Mouse (Mus musculus): ENCODE data around the gene Gm20388. TPM values are rescaled to one million over a fixed set of nuclear protein-coding genes. Genes with fewer than 3 reads are reported as not detected.

Gene Gm20388
- polyA plus RNA-seq, 1 experiment from 2014 or later: not detected

DNA sequence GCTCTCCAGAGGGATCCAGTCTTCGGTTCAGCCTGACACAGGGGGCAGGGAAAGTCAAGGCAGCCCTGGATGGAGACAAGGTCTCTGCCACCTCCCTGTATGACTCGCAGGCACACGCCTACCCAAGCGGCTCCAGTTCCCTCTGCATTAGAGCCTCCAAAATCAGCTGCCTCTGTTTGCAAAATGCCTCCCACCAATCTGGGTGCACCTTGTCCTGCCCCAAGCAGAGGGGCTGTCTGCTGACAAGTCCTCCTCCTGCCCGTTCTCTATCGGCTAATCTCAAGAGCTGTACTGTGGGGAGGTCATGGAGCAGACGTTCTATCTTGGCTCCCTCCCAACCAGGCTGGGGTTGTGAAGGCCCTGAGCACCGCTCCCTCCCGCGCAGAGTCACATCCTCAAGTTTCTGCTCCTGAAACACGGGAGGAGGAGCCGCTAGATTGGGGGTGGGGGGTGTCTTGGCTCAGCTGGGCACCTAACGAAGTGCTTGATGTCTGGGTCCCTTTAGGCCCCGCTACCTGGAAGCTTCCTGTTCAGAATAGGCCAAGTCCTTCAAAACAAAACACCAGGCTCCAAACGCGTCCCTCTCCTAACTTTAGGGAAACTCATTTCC is 2564.4 kb downstream of the Gm20388 start:
- Histone ChIP-seq H3K36me3 (peaks cover 48% of the 10 kb centered on the region), H3K9me3 (replicated peaks) (no peaks in the 10 kb centered on the region), H3K4me3 (replicated peaks) (peak overlapping the region; percentile 99), H3K4me1 (replicated peaks) (peaks cover 42% of the 10 kb centered on the region), H3K9ac (peak overlapping the region; percentile 96), H3K27me3 (no peaks in the 10 kb centered on the region), H3K4me2 (peak overlapping the region; percentile 92), H3K27ac (peak overlapping the region; percentile 84)
- peak; percentile 35 for DNase-seq
- 4% methylated on average over 16 of the region's 16 CpGs for WGBS (ENCODE audit: insufficient replicate concordance)
- ATAC-seq (ENCODE audit: low read depth): peak; percentile 49

DNA sequence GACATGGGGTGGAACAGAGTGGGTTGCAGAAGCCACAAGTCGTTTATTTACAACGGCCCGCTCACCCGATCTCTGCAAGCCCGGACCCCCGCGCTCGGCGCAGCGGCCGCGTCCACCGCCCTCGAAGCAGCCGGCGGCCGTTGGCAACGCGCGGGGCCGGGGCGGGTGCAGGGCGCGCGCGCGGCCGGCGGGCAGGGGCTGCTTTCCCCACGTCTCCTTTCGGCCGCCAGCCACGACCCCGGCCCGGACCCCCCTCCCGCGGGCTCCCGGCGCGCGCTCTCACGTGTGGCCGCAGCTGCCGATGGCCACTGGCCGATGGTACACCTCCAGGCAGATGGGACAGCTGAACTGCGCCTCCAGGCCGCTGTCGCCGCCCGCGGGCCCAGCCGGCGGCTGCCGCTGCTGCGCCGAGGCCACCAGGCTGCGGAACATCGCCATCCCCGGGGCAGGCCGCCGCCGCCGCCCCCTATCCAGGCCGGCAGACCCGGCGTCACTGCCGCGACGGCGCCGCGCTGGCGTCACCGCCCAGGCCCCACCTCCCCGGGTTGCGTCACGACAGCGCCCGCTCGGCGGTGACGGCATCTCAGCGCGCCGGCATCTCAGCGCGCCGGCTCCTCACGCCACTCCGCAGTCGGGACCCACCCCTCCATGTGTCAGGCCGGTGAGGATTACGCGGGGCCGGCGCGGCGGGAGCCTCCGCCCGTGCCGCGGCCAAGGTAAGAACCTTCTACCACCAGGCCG is 2565.1 kb downstream of the Gm20388 start, which contains the start of the genes Rnf166 and Ctu2:
TSS of gene Rnf166 (minus strand) at position 485 of the 741 bp plus-strand sequence.
TSS of gene Ctu2 (plus strand) at position 564 of the 741 bp plus-strand sequence.
- peak; percentile 89 for DNase-seq
- Histone ChIP-seq H3K4me3 (replicated peaks) (peak within 1 kb of the TSS; percentile 99), H3K27me3 (no peaks in the 10 kb centered on the region), H3K9me3 (replicated peaks) (no peaks in the 10 kb centered on the region), H3K36me3 (peaks cover 55% of the 10 kb centered on the region), H3K4me2 (peak within 1 kb of the TSS; percentile 92), H3K9ac (peak within 1 kb of the TSS; percentile 96), H3K4me1 (replicated peaks) (peaks cover 41% of the 10 kb centered on the region), H3K27ac (peak within 1 kb of the TSS; percentile 84)
- under 1% methylated on average over 99 of the region's 103 CpGs for WGBS (ENCODE audit: insufficient replicate concordance)
- ATAC-seq (ENCODE audit: low read depth): peak; percentile 84

DNA sequence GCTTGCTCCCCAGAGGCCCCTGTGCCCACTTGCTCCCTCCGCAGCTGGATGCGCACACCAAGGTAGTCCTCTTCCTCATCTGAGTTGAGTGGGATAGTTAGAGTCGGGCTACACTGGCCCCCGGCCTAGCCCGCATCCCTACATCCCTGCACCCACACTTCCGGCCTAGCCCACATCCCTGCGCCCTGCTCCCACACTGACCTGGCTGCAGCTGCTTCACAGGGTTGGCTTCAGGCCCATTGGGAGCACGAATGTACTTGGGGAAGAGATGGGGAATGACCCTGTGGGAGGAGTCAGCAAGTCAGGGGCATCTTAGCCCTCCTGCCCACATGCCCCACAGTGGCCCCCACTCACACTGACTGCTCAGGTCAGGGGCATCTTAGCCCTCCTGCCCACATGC is 2571.8 kb downstream of the Gm20388 start:
- 94% methylated on average over 8 of the region's 8 CpGs for WGBS (ENCODE audit: insufficient replicate concordance)
- peaks cover 3% of the 10 kb centered on the region; the same call in 1 of the 2 replicates for H3K4me1 ChIP-seq (replicated peaks)
- no peak overlapping the region for H3K4me3 ChIP-seq (replicated peaks)
- no peak overlapping the region for H3K9ac ChIP-seq
- H3K9me3 ChIP-seq (replicated peaks): no peaks in the 10 kb centered on the region
- H3K36me3 ChIP-seq: peaks cover 100% of the 10 kb centered on the region
- ATAC-seq (ENCODE audit: low read depth) (no peak), DNase-seq (no peak)
- H3K4me2 ChIP-seq: no peak overlapping the region
- no peak overlapping the region for H3K27ac ChIP-seq
- H3K27me3 ChIP-seq: no peaks in the 10 kb centered on the region

DNA sequence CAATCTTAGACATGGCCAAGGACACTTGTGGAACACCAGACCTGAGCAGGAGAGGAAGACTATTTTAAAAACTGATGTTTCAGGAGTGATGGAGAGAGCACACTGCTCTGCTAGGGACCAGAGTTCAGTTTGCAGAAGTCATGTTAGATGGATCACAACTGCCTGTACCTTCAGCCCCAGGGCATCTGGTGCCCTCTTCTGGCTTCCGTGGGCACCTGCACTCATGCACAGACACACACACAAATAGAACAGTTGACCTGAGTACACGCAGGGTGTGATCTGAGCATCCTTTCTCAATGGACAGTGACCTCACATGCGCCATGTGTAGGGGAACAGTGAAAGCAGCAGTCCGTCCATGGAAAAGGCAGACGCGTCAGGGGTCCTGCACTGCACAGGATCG is 2573.2 kb downstream of the Gm20388 start:
- no peaks in the 10 kb centered on the region for H3K4me1 ChIP-seq (replicated peaks)
- no peak overlapping the region for H3K9ac ChIP-seq
- no peak overlapping the region for H3K4me3 ChIP-seq (replicated peaks)
- peaks cover 100% of the 10 kb centered on the region for H3K36me3 ChIP-seq
- H3K4me2 ChIP-seq: no peak overlapping the region
- no peaks in the 10 kb centered on the region for H3K27me3 ChIP-seq
- DNase-seq: no peak
- H3K9me3 ChIP-seq (replicated peaks): no peaks in the 10 kb centered on the region
- no peak for ATAC-seq (ENCODE audit: low read depth)
- no peak overlapping the region for H3K27ac ChIP-seq
- WGBS (ENCODE audit: insufficient replicate concordance): 96% methylated on average over 7 of the region's 7 CpGs

GRCm38 (mm10) chr8:122484831-122485230 is 2574.2 kb downstream of the Gm20388 start:
- H3K36me3 ChIP-seq: peaks cover 100% of the 10 kb centered on the region
- 75% methylated on average over 12 of the region's 12 CpGs for WGBS (ENCODE audit: insufficient replicate concordance)
- no peaks in the 10 kb centered on the region for H3K27me3 ChIP-seq
- no peak overlapping the region for H3K4me3 ChIP-seq (replicated peaks)
- no peaks in the 10 kb centered on the region for H3K4me1 ChIP-seq (replicated peaks)
- H3K4me2 ChIP-seq: no peak overlapping the region
- no peak for DNase-seq
- no peak for ATAC-seq (ENCODE audit: low read depth)
- no peak overlapping the region for H3K9ac ChIP-seq
- no peak overlapping the region for H3K27ac ChIP-seq
- H3K9me3 ChIP-seq (replicated peaks): no peaks in the 10 kb centered on the region

DNA sequence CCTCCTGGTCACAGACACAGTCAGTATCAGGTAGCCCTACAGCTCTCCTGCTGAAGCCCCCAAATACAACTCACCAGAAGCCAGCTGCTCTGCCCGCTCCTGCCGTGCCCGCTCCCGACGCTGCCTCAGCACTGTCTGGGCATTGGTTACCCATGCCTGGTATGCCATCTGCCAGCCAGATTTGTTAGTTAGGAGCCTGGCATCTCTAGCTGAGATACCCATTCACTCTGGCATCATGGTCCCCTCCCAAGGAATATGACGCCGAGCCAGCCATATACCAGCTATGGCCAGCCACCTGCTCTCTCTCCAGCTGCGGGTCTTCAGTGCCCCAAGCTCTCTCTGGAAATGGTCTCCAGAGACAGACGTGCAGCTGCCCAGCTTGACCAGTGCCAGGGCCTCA is 2577.7 kb downstream of the Gm20388 start:
- peaks cover 99% of the 10 kb centered on the region for H3K36me3 ChIP-seq
- H3K4me1 ChIP-seq (replicated peaks): no peaks in the 10 kb centered on the region
- H3K4me2 ChIP-seq: no peak overlapping the region
- no peaks in the 10 kb centered on the region for H3K27me3 ChIP-seq
- H3K9me3 ChIP-seq (replicated peaks): no peaks in the 10 kb centered on the region
- WGBS (ENCODE audit: insufficient replicate concordance): 95% methylated on average over 9 of the region's 9 CpGs
- no peak overlapping the region for H3K4me3 ChIP-seq (replicated peaks)
- H3K27ac ChIP-seq: no peak overlapping the region
- ATAC-seq (ENCODE audit: low read depth) (no peak), DNase-seq (no peak)
- no peak overlapping the region for H3K9ac ChIP-seq

GRCm38 (mm10) chr8:122497016-122497734 is 2586.5 kb downstream of the Gm20388 start:
- H3K4me1 ChIP-seq (replicated peaks): peaks cover 4% of the 10 kb centered on the region; the same call in 1 of the 2 replicates
- peak overlapping the region; percentile 34; the same call in 1 of the 2 replicates for H3K27ac ChIP-seq
- no peak overlapping the region for H3K4me2 ChIP-seq
- DNase-seq: no peak
- no peaks in the 10 kb centered on the region for H3K9me3 ChIP-seq (replicated peaks)
- WGBS (ENCODE audit: insufficient replicate concordance): 83% methylated on average over 12 of the region's 12 CpGs
- ATAC-seq (ENCODE audit: low read depth): no peak
- no peak overlapping the region for H3K4me3 ChIP-seq (replicated peaks)
- H3K27me3 ChIP-seq: no peaks in the 10 kb centered on the region
- H3K9ac ChIP-seq: no peak overlapping the region
- peaks cover 99% of the 10 kb centered on the region for H3K36me3 ChIP-seq

- H3K4me1 ChIP-seq (replicated peaks): peaks cover 4% of the 10 kb centered on the region; the same call in 1 of the 2 replicates
- no peak overlapping the region for H3K4me3 ChIP-seq (replicated peaks)
- H3K4me2 ChIP-seq: no peak overlapping the region
- H3K27ac ChIP-seq: peak overlapping the region; percentile 34; the same call in 1 of the 2 replicates
- DNase-seq (no peak), ATAC-seq (ENCODE audit: low read depth) (no peak)
- no peaks in the 10 kb centered on the region for H3K9me3 ChIP-seq (replicated peaks)
- H3K9ac ChIP-seq: no peak overlapping the region
- H3K36me3 ChIP-seq: peaks cover 99% of the 10 kb centered on the region
- WGBS (ENCODE audit: insufficient replicate concordance): 77% methylated on average over 17 of the region's 17 CpGs
- no peaks in the 10 kb centered on the region for H3K27me3 ChIP-seq
Observed at GRCm38 (mm10) chr8:122497912-122498311, 2587.3 kb downstream of the Gm20388 start.

DNA sequence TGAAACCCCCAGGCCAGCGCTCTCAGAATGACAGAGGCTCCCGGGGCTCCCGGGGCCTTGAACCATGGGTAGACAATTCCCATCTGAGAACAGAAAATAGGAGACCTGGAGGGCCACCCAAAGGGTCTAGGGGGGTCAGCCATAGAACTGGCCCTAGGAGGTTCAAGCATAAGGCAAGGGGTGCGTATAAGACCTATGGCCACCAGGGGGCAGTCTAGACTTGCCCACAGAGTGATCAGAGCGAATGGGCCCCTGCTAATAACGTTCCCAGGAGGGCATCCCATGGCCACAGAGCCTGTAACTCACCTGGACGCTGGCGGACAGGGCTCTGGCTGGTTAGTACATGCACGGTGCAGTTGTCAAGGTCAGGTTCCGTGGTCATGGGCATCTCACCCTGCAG is 2590.2 kb downstream of the Gm20388 start:
- ATAC-seq (ENCODE audit: low read depth): peak; percentile 58
- Histone ChIP-seq H3K9me3 (replicated peaks) (no peaks in the 10 kb centered on the region), H3K4me2 (no peak overlapping the region), H3K36me3 (peaks cover 98% of the 10 kb centered on the region), H3K4me3 (replicated peaks) (no peak overlapping the region), H3K27me3 (no peaks in the 10 kb centered on the region), H3K4me1 (replicated peaks) (peaks cover 4% of the 10 kb centered on the region; the same call in 1 of the 2 replicates), H3K27ac (no peak overlapping the region), H3K9ac (no peak overlapping the region)
- WGBS (ENCODE audit: insufficient replicate concordance): 43% methylated on average over 10 of the region's 10 CpGs
- DNase-seq: peak; percentile 67

DNA sequence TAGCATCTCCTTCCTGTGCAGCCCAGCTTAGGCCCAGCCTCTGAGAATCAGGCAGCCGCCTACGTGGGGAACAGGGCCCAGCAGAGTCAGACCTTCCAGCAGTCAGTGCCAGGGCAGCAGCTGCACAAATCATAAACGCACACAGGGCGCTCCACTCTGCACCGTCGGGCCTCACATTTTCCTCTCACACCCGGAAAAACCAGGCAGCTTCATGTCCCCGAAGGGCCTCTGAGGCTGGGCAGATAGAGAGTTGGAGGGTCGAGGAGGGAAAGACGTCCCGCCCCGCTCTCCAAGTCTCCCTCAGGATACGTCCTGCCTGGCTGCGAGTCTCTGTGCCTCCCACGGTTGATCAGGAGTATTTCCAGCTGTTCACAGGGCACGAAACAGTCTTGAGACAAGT is 2600.9 kb downstream of the Gm20388 start:
- peaks cover 58% of the 10 kb centered on the region for H3K4me1 ChIP-seq (replicated peaks)
- H3K9ac ChIP-seq: no peak overlapping the region
- DNase-seq (no peak), ATAC-seq (ENCODE audit: low read depth) (no peak)
- WGBS (ENCODE audit: insufficient replicate concordance): 84% methylated on average over 16 of the region's 16 CpGs
- H3K4me2 ChIP-seq: no peak overlapping the region
- H3K4me3 ChIP-seq (replicated peaks): no peak overlapping the region
- H3K27me3 ChIP-seq: no peaks in the 10 kb centered on the region
- no peak overlapping the region for H3K27ac ChIP-seq
- no peaks in the 10 kb centered on the region for H3K9me3 ChIP-seq (replicated peaks)
- H3K36me3 ChIP-seq: peaks cover 93% of the 10 kb centered on the region

DNA sequence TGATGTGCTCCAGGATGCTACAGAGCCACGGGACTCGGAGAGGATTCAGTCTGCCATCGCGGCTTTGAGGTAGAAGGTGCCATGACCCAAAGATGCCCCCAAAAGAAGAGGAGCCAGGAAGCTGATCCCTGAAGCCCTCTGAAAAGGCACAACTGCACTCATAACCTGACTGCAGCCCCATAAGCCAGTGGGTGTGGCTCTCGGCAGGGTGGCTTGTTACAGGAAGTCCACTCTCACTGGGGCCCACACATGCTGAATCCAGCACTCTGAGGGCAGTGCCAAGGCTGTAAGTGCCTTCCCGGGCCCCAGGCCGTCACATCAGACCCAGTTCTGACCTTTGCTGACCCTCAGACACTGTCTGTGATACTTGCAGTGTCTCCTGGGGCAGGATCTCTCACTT is 2601.8 kb downstream of the Gm20388 start:
- Histone ChIP-seq H3K27me3 (no peaks in the 10 kb centered on the region), H3K36me3 (peaks cover 90% of the 10 kb centered on the region), H3K4me1 (replicated peaks) (peaks cover 66% of the 10 kb centered on the region), H3K4me3 (replicated peaks) (no peak overlapping the region), H3K4me2 (no peak overlapping the region), H3K9ac (no peak overlapping the region), H3K9me3 (replicated peaks) (no peaks in the 10 kb centered on the region), H3K27ac (peak overlapping the region; percentile 27; the same call in 1 of the 2 replicates)
- no peak for ATAC-seq (ENCODE audit: low read depth)
- WGBS (ENCODE audit: insufficient replicate concordance): 78% methylated on average over 7 of the region's 7 CpGs
- no peak for DNase-seq

Data from liver, embryonic 13.5 days (tissue).